Mouse (Mus musculus): ENCODE results near the gene Gm6880. TPM values are rescaled to one million over a fixed set of nuclear protein-coding genes. Genes with fewer than 3 reads are reported as not detected.
"Not testable (repeated sequence)": the region's sequence is repeated elsewhere in the genome, so short reads cannot be mapped to it uniquely, and the experiment has no call there.

Gene Gm6880
- polyA plus RNA-seq (2012; rRNA removed), result not detected in 2 replicates

- H3K27me3 ChIP-seq (ENCODE audit: control insufficient read depth, insufficient read depth, low read length); H3K4me1 ChIP-seq (replicated peaks; ENCODE audit: control insufficient read depth, insufficient read depth, low read length); H3K4me3 ChIP-seq (ENCODE audit: control insufficient read depth, insufficient read depth, low read length); DNase-seq; H3K36me3 ChIP-seq (ENCODE audit: control insufficient read depth, insufficient read depth, low read length); H3K27ac ChIP-seq (ENCODE audit: control insufficient read depth, insufficient read depth, low read length): not testable (repeated sequence)
- WGBS, result 82% methylated on average over 13 of the region's 14 CpGs
Measured at GRCm38 (mm10) chrX:74481349-74481885, at the start of gene Gm6880. Gene Gm6880, minus strand, starts transcription at chrX:74481399.

GRCm38 (mm10) chrX:74517461-74517860 lies 36.3 kb upstream of the Gm6880 start:
- not testable (repeated sequence) for H3K36me3 ChIP-seq (ENCODE audit: control insufficient read depth, insufficient read depth, low read length); H3K4me1 ChIP-seq (replicated peaks; ENCODE audit: control insufficient read depth, insufficient read depth, low read length); H3K4me3 ChIP-seq (ENCODE audit: control insufficient read depth, insufficient read depth, low read length); DNase-seq; H3K27me3 ChIP-seq (ENCODE audit: control insufficient read depth, insufficient read depth, low read length); H3K27ac ChIP-seq (ENCODE audit: control insufficient read depth, insufficient read depth, low read length)

- H3K4me3 ChIP-seq (ENCODE audit: control insufficient read depth, insufficient read depth, low read length), result no peak overlapping the region
- no peak for DNase-seq
- no peaks in the 10 kb centered on the region for H3K27me3 ChIP-seq (ENCODE audit: control insufficient read depth, insufficient read depth, low read length)
- 67% methylated on average over 1 of the region's 1 CpGs for WGBS
- no peak overlapping the region for H3K27ac ChIP-seq (ENCODE audit: control insufficient read depth, insufficient read depth, low read length)
- H3K4me1 ChIP-seq (replicated peaks; ENCODE audit: control insufficient read depth, insufficient read depth, low read length), result no peaks in the 10 kb centered on the region
- no peak for TF ChIP-seq CTCF (IDR thresholded peaks at IDR 0.05; ENCODE audit: borderline replicate concordance, control insufficient read depth, extremely low read depth, insufficient read depth, low read length, poor library complexity)
- H3K36me3 ChIP-seq (ENCODE audit: control insufficient read depth, insufficient read depth, low read length), result no peaks in the 10 kb centered on the region
Measured at GRCm38 (mm10) chrX:74497131-74497530, 15.9 kb upstream of the Gm6880 start.

- 16% methylated on average over 4 of the region's 4 CpGs for WGBS
- no peak overlapping the region for H3K27ac ChIP-seq (ENCODE audit: control insufficient read depth, insufficient read depth, low read length)
- no peak for DNase-seq
- H3K27me3 ChIP-seq (ENCODE audit: control insufficient read depth, insufficient read depth, low read length), result no peaks in the 10 kb centered on the region
- H3K4me3 ChIP-seq (ENCODE audit: control insufficient read depth, insufficient read depth, low read length), result no peak overlapping the region
- peaks cover 9% of the 10 kb centered on the region for H3K36me3 ChIP-seq (ENCODE audit: control insufficient read depth, insufficient read depth, low read length)
- TF ChIP-seq POLR2A (IDR thresholded peaks at IDR 0.05; ENCODE audit: control insufficient read depth, extremely low read depth, insufficient read depth, low read length, poor library complexity) (no peak), CTCF (IDR thresholded peaks at IDR 0.05; ENCODE audit: borderline replicate concordance, control insufficient read depth, extremely low read depth, insufficient read depth, low read length, poor library complexity) (no peak)
- H3K4me1 ChIP-seq (replicated peaks; ENCODE audit: control insufficient read depth, insufficient read depth, low read length), result no peaks in the 10 kb centered on the region
Measured at GRCm38 (mm10) chrX:74452773-74453172, 28.4 kb downstream of the Gm6880 start.

GRCm38 (mm10) chrX:74451157-74451912 lies 29.9 kb downstream of the Gm6880 start:
- DNase-seq, result no peak
- TF ChIP-seq CTCF (IDR thresholded peaks at IDR 0.05; ENCODE audit: borderline replicate concordance, control insufficient read depth, extremely low read depth, insufficient read depth, low read length, poor library complexity), result no peak
- no peak for TF ChIP-seq POLR2A (IDR thresholded peaks at IDR 0.05; ENCODE audit: control insufficient read depth, extremely low read depth, insufficient read depth, low read length, poor library complexity)
- 65% methylated on average over 4 of the region's 4 CpGs for WGBS
- Histone ChIP-seq H3K4me1 (replicated peaks; ENCODE audit: control insufficient read depth, insufficient read depth, low read length) (no peaks in the 10 kb centered on the region), H3K36me3 (ENCODE audit: control insufficient read depth, insufficient read depth, low read length) (peaks cover 9% of the 10 kb centered on the region), H3K27ac (ENCODE audit: control insufficient read depth, insufficient read depth, low read length) (no peak overlapping the region), H3K4me3 (ENCODE audit: control insufficient read depth, insufficient read depth, low read length) (no peak overlapping the region), H3K27me3 (ENCODE audit: control insufficient read depth, insufficient read depth, low read length) (no peaks in the 10 kb centered on the region)

Other genes with a start within 250 kb of the Gm6880 start
- 476 and 498 TPM in 2 replicates for gene Flna, start 231.6 kb downstream of the Gm6880 start, polyA plus RNA-seq (2012; rRNA removed)
- gene Emd, start 226.7 kb downstream of the Gm6880 start, polyA plus RNA-seq (2012; rRNA removed), result 97.7 and 111 TPM in 2 replicates
- 1,443 and 1,552 TPM in 2 replicates for gene Rpl10, start 210.6 kb downstream of the Gm6880 start, polyA plus RNA-seq (2012; rRNA removed)
- gene Taz, start 199.5 kb downstream of the Gm6880 start, polyA plus RNA-seq (2012; rRNA removed), result 94.6 and 111 TPM in 2 replicates
- gene Dnase1l1, start 199.1 kb downstream of the Gm6880 start, polyA plus RNA-seq (2012; rRNA removed), result 10.3 and 15.0 TPM in 2 replicates
- gene Atp6ap1, start 184.3 kb downstream of the Gm6880 start, polyA plus RNA-seq (2012; rRNA removed), result 289 and 373 TPM in 2 replicates
- 370 and 445 TPM in 2 replicates for gene Gdi1, start 176.4 kb downstream of the Gm6880 start, polyA plus RNA-seq (2012; rRNA removed)
- gene Fam50a, start 168.4 kb downstream of the Gm6880 start, polyA plus RNA-seq (2012; rRNA removed), result 13.6 and 16.4 TPM in 2 replicates
- 15.4 and 17.6 TPM in 2 replicates for gene Plxna3, start 152.3 kb downstream of the Gm6880 start, polyA plus RNA-seq (2012; rRNA removed)
- 56.5 and 63.6 TPM in 2 replicates for gene Lage3, start 127.8 kb downstream of the Gm6880 start, polyA plus RNA-seq (2012; rRNA removed)
- 52.7 and 53.8 TPM in 2 replicates for gene Ubl4a, start 108.2 kb downstream of the Gm6880 start, polyA plus RNA-seq (2012; rRNA removed)
- 27.8 and 29.1 TPM in 2 replicates for gene Slc10a3, start 108.0 kb downstream of the Gm6880 start, polyA plus RNA-seq (2012; rRNA removed)
- gene Fam3a, start 88.1 kb downstream of the Gm6880 start, polyA plus RNA-seq (2012; rRNA removed), result 45.1 and 46.0 TPM in 2 replicates
- gene Ikbkg, start 88.1 kb downstream of the Gm6880 start, polyA plus RNA-seq (2012; rRNA removed), result 20.4 and 22.5 TPM in 2 replicates
- gene G6pdx, start 52.2 kb downstream of the Gm6880 start, polyA plus RNA-seq (2012; rRNA removed), result 36.0 and 40.2 TPM in 2 replicates
- gene Olfr1326-ps1, start 93.5 kb upstream of the Gm6880 start, polyA plus RNA-seq (2012; rRNA removed), result not detected in 2 replicates
- not detected in 2 replicates for gene Olfr1325, start 111.3 kb upstream of the Gm6880 start, polyA plus RNA-seq (2012; rRNA removed)
- gene Gm5640, start 164.2 kb upstream of the Gm6880 start, polyA plus RNA-seq (2012; rRNA removed), result not detected in 2 replicates